Mouse (Mus musculus) E14TG2a.4 (cell line): ENCODE measurements at regions not wholly inside any gene's neighbourhood (a gene's known extent, or its start where the extent isn't known, plus 50 kb on each side); places are given as distances from the start of the nearest gene placed in this dataset.

Experiments
- CTCF ChIP-seq: conservative IDR thresholded peaks from 2 replicates; pipeline ENCODE4 v1.5.1; 2014; ENCODE audit warnings: low read length
- NANOG ChIP-seq: IDR thresholded peaks from 2 replicates; pipeline ENCODE4 v1.6.1; 2014; ENCODE audit warnings: borderline replicate concordance, low read length, mixed read lengths
- POU5F1 ChIP-seq: IDR thresholded peaks from 2 replicates; pipeline ENCODE4 v1.6.1; 2014; ENCODE audit warnings: low read length, borderline replicate concordance

DNA sequence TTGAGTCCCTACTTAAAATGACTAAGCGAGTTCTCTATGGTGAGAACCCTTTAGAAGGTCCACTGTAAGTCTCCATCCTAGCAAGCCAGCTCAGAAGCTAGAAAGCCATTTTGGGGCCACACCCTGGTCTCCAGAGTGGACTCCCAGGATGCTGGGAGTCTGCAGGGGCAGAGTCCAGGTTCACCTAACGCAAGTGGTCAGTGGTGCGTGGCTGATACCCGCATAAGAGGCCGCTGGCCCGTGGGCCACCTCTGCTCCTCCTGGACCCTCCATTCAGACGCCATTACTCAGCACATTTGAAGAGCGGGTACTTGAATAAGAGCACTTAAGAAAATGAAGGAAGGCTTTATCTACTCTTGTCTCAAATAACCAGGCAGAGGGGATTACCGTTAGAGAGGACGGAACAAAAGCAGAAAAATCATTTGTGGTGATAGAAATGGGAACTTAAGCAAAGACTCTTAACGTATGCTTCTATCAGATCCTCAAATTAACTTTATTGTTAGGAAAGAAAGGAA is 504.4 kb downstream of the Irx1 start:
- TF ChIP-seq CTCF (no peak), NANOG (no peak), POU5F1 (no peak)
